Mouse (Mus musculus): ENCODE measurements at regions not wholly inside any gene's neighbourhood (a gene's known extent, or its start where the extent isn't known, plus 50 kb on each side); places are given as distances from the start of the nearest gene placed in this dataset.

- no peak for DNase-seq
These were observed 499.7 kb downstream of the Fgf9 start for GRCm38 (mm10) chr14:58570021-58570420.

- no peak for DNase-seq
These were observed 497.1 kb downstream of the Fgf9 start for GRCm38 (mm10) chr14:58567472-58567871.

DNA sequence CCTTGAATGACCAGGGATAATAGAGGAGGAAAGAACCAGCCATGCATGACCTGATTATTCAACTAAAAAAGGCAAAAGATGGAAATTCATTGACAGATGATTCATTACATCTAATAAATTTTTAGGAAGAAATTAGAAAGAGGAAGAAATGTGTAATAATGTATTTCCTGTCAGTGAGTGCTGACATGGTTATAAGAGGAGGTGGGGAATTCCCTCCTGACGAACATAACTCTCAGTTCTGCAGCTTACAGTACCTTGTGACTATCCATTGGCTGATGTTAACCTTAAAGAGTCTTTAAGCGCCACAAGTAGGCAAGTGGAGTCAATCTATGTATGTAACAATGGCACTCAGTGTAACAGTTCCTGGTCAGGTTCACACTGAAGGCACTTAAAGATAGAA, 492.7 kb downstream of the Fgf9 start:
- DNase-seq = no peak

- DNase-seq = no peak
These were observed 480.4 kb downstream of the Fgf9 start for GRCm38 (mm10) chr14:58550785-58551184.

GRCm38 (mm10) chr14:58545778-58546177, 475.4 kb downstream of the Fgf9 start:
- no peak for DNase-seq

GRCm38 (mm10) chr14:58543140-58543767, 472.9 kb downstream of the Fgf9 start:
- no peak for DNase-seq

DNA sequence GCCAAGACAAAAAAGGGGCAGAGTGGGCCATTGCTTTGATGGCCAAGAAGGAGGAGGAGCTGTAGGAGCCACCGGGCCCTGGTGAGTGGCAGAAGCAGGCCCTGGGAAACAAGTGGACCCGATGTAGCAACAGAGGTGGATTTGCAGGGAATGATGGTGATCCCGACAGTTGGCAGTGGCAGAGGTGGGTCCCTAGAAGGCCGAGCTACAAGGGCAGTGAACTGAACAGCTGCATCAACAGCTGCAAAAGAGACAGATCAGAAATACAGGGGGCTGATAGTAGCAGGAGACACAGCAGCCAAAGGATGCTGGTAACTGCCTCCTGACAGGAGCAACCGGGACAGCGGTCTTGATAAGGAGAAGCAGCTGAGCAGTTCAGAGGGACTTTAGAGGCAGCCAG, 467.8 kb downstream of the Fgf9 start:
- DNase-seq = no peak

GRCm38 (mm10) chr14:58520976-58521549, 450.7 kb downstream of the Fgf9 start:
- DNase-seq = no peak

- no peak for DNase-seq
These were observed 450.0 kb downstream of the Fgf9 start for GRCm38 (mm10) chr14:58520384-58520783.

DNA sequence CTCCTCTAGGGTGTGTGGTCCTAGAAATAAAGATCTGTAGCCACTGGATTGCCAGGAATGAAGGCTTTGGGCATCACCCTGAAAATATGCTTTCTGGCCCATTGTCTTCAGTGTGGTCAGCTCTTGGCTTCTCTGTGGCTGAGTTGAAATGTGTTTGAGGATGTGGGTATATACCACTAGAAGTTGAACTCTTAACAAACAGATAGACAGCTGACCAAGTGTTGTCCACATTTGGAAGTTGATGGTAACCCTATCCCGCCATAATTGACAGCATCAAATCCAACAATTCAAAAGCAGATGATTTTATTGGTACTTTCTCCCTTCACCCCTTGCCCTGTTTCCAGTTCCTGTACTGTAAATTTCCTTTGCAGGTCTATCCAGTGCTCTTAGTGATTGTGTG, 448.7 kb downstream of the Fgf9 start:
- DNase-seq = no peak

GRCm38 (mm10) chr14:58516543-58516942, 446.2 kb downstream of the Fgf9 start:
- no peak for DNase-seq

- no peak for DNase-seq
These were observed 441.8 kb downstream of the Fgf9 start for GRCm38 (mm10) chr14:58512177-58512576.

DNA sequence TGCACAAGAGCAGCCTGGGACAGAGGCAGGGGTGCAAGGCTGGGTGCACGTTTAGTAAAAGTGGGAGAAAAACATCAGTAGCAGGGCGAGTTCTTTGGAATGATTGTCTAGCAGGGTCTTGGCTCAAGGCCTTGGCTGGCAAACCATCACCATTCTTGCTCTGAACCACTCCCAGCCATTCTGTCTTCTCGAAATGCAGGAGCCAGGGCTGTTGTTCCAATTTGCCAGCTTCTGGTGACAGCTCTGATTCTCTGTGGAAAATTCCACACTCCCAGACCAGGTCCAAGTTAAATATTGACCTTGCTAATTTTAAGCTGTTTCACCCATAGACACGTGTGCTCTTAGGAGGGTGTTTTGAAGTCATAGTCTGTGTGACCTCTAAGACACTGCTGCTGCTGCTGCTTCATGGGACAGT, 441.2 kb downstream of the Fgf9 start:
- DNase-seq = no peak

GRCm38 (mm10) chr14:58510790-58511189, 440.4 kb downstream of the Fgf9 start:
- no peak for DNase-seq

GRCm38 (mm10) chr14:58509106-58509505, 438.8 kb downstream of the Fgf9 start:
- DNase-seq = no peak

- no peak for DNase-seq
These were observed 436.1 kb downstream of the Fgf9 start for GRCm38 (mm10) chr14:58506490-58506889.

- no peak for DNase-seq
These were observed 435.5 kb downstream of the Fgf9 start for GRCm38 (mm10) chr14:58505841-58506240.

DNA sequence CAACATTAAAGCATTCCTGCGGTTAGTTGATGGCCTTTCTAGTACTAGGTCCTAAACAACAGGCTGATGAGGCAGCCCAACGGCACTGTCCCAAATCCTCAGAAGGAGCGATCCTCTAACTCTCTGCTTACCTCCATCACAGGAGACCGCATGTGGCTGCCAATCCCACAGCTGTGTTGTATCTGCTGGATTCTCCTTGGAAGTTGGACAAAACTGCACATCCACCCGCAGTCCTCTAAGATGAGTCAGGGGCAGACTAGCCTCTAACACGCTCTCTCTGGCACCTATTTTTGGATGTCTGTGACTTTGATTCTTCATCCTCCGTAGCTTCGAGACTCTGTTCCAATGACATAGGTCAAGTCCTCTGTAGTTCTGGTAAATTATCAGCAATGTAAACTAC, 432.5 kb downstream of the Fgf9 start:
- no peak for DNase-seq

- no peak for DNase-seq
These were observed 429.7 kb downstream of the Fgf9 start for GRCm38 (mm10) chr14:58500014-58500413.

- DNase-seq = no peak
These were observed 429.2 kb downstream of the Fgf9 start for GRCm38 (mm10) chr14:58499501-58499900.

GRCm38 (mm10) chr14:58499071-58499470, 428.7 kb downstream of the Fgf9 start:
- DNase-seq = no peak

DNA sequence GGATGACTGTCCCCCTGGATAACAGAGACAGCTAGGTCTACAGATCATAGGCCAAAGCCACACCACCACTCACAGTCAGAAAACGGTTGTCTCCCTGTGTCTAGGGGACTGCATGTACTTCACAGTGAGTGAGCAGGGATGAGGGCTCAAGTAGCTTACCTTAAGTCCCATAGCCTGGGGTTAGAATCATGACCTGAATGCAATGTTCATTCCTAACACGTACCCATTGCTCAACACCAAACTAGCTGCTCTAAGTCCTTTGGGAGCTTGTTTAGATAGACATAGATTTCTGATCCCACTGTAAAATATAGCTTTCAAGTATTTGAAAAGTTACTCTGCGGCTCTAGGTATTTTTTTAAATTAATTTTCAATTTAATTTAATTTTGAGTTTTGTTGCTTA, 426.6 kb downstream of the Fgf9 start:
- DNase-seq = no peak

- DNase-seq = no peak
These were observed 424.1 kb downstream of the Fgf9 start for GRCm38 (mm10) chr14:58494400-58494987.

DNA sequence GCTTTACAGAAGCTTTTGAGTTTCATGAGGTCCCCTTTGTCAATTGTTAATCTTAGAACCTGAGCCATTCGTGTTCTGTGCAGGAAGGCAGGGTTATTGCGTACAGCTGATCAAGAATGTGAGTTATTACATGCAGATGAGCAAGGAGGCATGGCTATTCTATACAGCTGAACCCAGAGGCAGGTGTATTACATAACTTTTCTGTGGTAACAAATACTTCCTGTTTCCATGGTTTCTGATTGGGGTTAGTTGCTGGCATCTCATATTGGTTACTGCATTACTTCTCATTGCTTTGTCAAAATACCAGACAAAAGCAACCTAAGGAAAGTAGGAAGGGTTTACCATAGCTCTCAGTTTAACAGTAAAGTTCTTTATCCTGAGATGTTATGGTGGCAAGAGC, 421.8 kb downstream of the Fgf9 start:
- no peak for DNase-seq

DNA sequence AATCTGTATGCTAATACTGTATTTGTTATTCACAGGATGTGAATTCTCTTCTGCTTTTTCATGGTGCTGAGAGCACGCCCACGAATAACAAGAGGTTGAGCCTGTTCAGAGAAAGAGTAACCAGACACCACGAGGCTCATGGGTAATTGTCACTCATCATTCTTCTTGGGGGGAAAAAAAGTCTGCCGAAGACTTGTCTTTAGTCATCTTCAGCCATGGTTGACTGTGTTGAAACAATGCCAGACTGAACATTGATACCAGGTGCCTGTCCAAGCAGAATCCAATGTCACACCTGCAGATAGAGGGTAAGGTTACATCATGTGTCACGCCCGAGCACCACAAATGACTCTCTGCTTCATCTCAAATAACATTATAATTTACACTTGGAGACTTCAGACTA, 418.5 kb downstream of the Fgf9 start:
- DNase-seq = no peak

All from lung, postnatal 4 days (tissue).